Mouse (Mus musculus): ENCODE data around the gene Cd163l1. TPM values are rescaled to one million over a fixed set of nuclear protein-coding genes. Genes with fewer than 3 reads are reported as not detected.

Gene Cd163l1
- polyA plus RNA-seq, 1 experiment from 2014 or later: not detected

GRCm38 (mm10) chr7:140188391-140189328 lies 29.4 kb upstream of the Cd163l1 start:
- no peak for ATAC-seq
- 61% methylated on average over 4 of the region's 4 CpGs for WGBS
- H3K4me3 ChIP-seq (replicated peaks; ENCODE audit: low read length): no peak overlapping the region
- H3K9ac ChIP-seq (replicated peaks; ENCODE audit: low read depth, low read length): no peak overlapping the region
- H3K4me2 ChIP-seq (ENCODE audit: low read length): no peak overlapping the region
- H3K9me3 ChIP-seq (ENCODE audit: control insufficient read depth, low read length): no peaks in the 10 kb centered on the region
- no peaks in the 10 kb centered on the region for H3K27me3 ChIP-seq (replicated peaks; ENCODE audit: control insufficient read depth, insufficient read depth, low read length)
- H3K36me3 ChIP-seq (ENCODE audit: control insufficient read depth, insufficient read depth): no peaks in the 10 kb centered on the region
- H3K4me1 ChIP-seq (replicated peaks; ENCODE audit: control insufficient read depth, insufficient read depth, low read length): no peaks in the 10 kb centered on the region
- no peak overlapping the region for H3K27ac ChIP-seq (ENCODE audit: low read length)

DNA sequence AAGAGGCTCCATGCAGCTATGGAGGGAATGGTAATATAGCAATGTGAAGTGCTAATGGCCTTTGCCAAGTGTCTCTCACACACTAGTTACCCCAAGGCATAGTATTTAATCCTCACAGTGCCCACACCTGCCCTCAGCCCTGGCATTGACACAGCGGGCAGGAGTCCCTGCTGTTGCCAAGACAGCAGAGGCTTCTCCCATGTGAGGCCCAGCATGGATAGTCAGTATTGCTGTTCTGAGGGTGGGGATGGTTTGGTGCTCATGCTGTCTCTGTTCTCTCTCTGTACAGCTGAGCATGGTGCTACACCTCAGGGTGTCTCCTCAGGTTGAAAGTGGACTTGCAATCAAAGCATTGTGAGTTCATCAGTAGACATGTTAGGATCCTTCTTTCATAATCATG lies 27.6 kb upstream of the Cd163l1 start:
- ATAC-seq: no peak
- WGBS: 88% methylated on average over 1 of the region's 1 CpGs
- Histone ChIP-seq H3K4me1 (replicated peaks; ENCODE audit: control insufficient read depth, insufficient read depth, low read length) (no peaks in the 10 kb centered on the region), H3K4me2 (ENCODE audit: low read length) (no peak overlapping the region), H3K9ac (replicated peaks; ENCODE audit: low read depth, low read length) (no peak overlapping the region), H3K4me3 (replicated peaks; ENCODE audit: low read length) (no peak overlapping the region), H3K36me3 (ENCODE audit: control insufficient read depth, insufficient read depth) (no peaks in the 10 kb centered on the region), H3K27me3 (replicated peaks; ENCODE audit: control insufficient read depth, insufficient read depth, low read length) (no peaks in the 10 kb centered on the region), H3K27ac (ENCODE audit: low read length) (no peak overlapping the region), H3K9me3 (ENCODE audit: control insufficient read depth, low read length) (no peaks in the 10 kb centered on the region)

DNA sequence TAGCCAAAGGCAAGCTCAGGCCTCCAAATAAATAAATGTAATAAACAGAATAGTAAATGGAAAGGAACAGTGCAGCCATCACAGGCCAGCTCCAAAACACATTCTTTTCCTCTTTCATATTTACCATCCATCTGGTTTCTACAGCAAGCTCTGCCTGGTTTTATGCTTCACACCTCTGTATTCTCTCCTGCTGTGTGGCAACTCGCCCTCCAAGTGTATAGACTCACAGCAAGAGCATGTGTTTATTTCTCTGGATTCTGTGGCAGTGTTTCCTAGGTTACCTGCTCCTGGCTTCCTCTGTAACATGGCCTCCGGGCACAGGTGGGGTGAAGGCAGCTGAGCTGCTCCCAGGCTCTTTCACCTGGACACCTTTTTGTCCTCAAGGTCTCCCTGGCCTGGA lies 25.6 kb upstream of the Cd163l1 start:
- 57% methylated on average over 2 of the region's 2 CpGs for WGBS
- Histone ChIP-seq H3K4me1 (replicated peaks; ENCODE audit: control insufficient read depth, insufficient read depth, low read length) (no peaks in the 10 kb centered on the region), H3K27me3 (replicated peaks; ENCODE audit: control insufficient read depth, insufficient read depth, low read length) (no peaks in the 10 kb centered on the region), H3K9ac (replicated peaks; ENCODE audit: low read depth, low read length) (no peak overlapping the region), H3K27ac (ENCODE audit: low read length) (no peak overlapping the region), H3K36me3 (ENCODE audit: control insufficient read depth, insufficient read depth) (no peaks in the 10 kb centered on the region), H3K4me2 (ENCODE audit: low read length) (no peak overlapping the region), H3K4me3 (replicated peaks; ENCODE audit: low read length) (no peak overlapping the region), H3K9me3 (ENCODE audit: control insufficient read depth, low read length) (no peaks in the 10 kb centered on the region)
- no peak for ATAC-seq

- H3K4me1 ChIP-seq (replicated peaks; ENCODE audit: control insufficient read depth, insufficient read depth, low read length): no peaks in the 10 kb centered on the region
- H3K4me3 ChIP-seq (replicated peaks; ENCODE audit: low read length): no peak overlapping the region
- no peak overlapping the region for H3K4me2 ChIP-seq (ENCODE audit: low read length)
- H3K27me3 ChIP-seq (replicated peaks; ENCODE audit: control insufficient read depth, insufficient read depth, low read length): no peaks in the 10 kb centered on the region
- no peak overlapping the region for H3K27ac ChIP-seq (ENCODE audit: low read length)
- ATAC-seq: no peak
- no peaks in the 10 kb centered on the region for H3K9me3 ChIP-seq (ENCODE audit: control insufficient read depth, low read length)
- no peaks in the 10 kb centered on the region for H3K36me3 ChIP-seq (ENCODE audit: control insufficient read depth, insufficient read depth)
- no peak overlapping the region for H3K9ac ChIP-seq (replicated peaks; ENCODE audit: low read depth, low read length)
- WGBS: 87% methylated on average over 2 of the region's 2 CpGs
Measured at GRCm38 (mm10) chr7:140192851-140193250, 25.2 kb upstream of the Cd163l1 start.

DNA sequence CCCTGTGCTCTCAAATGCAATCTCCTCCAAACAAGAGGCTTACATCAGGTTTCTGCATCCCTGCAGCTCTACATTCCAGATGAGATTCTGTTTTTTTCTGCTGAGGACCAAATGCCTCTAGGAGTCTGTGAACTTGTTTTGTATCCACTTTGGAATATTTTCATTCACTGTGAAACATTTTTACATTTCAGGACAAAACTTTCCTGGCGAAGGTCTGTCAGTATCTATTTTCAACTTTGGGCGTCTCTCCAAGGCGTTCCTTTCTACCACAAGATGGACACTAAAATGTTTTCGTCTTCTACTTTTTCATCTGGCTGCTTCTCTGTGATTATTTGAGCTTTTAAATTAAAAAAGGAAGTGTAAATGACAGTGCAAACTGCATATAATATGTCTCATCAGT lies 24.0 kb upstream of the Cd163l1 start:
- Histone ChIP-seq H3K4me3 (replicated peaks; ENCODE audit: low read length) (no peak overlapping the region), H3K27ac (ENCODE audit: low read length) (no peak overlapping the region), H3K27me3 (replicated peaks; ENCODE audit: control insufficient read depth, insufficient read depth, low read length) (no peaks in the 10 kb centered on the region), H3K9ac (replicated peaks; ENCODE audit: low read depth, low read length) (no peak overlapping the region), H3K4me2 (ENCODE audit: low read length) (no peak overlapping the region), H3K9me3 (ENCODE audit: control insufficient read depth, low read length) (no peaks in the 10 kb centered on the region), H3K4me1 (replicated peaks; ENCODE audit: control insufficient read depth, insufficient read depth, low read length) (no peaks in the 10 kb centered on the region), H3K36me3 (ENCODE audit: control insufficient read depth, insufficient read depth) (no peaks in the 10 kb centered on the region)
- 90% methylated on average over 4 of the region's 4 CpGs for WGBS
- no peak for ATAC-seq

- Histone ChIP-seq H3K4me3 (replicated peaks; ENCODE audit: low read length) (no peak overlapping the region), H3K9me3 (ENCODE audit: control insufficient read depth, low read length) (no peaks in the 10 kb centered on the region), H3K4me2 (ENCODE audit: low read length) (no peak overlapping the region), H3K27ac (ENCODE audit: low read length) (no peak overlapping the region), H3K9ac (replicated peaks; ENCODE audit: low read depth, low read length) (no peak overlapping the region), H3K27me3 (replicated peaks; ENCODE audit: control insufficient read depth, insufficient read depth, low read length) (no peaks in the 10 kb centered on the region), H3K4me1 (replicated peaks; ENCODE audit: control insufficient read depth, insufficient read depth, low read length) (no peaks in the 10 kb centered on the region), H3K36me3 (ENCODE audit: control insufficient read depth, insufficient read depth) (no peaks in the 10 kb centered on the region)
- 85% methylated on average over 8 of the region's 8 CpGs for WGBS
- no peak for ATAC-seq
Measured at GRCm38 (mm10) chr7:140196002-140196401, 22.1 kb upstream of the Cd163l1 start.

DNA sequence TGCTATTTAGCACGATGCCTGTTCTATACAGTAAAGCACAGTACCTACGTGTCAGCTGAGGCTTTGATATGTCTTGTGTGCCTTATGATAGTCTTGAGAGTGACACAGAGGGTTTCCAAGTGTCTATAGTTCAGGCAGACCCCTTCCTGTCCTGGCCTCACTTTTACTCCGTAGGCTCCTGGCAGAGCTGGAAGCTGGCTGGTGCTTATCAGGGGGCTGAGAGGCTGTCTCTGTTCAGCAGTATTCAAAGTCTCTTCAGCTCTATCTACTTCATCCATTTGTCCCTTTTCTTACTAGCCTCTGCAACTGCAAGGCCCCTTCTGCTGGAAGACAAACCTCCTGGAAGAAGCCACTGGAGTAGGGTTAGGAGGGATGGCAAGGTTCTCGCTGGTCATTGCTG lies 17.0 kb upstream of the Cd163l1 start:
- WGBS: 88% methylated on average over 4 of the region's 4 CpGs

GRCm38 (mm10) chr7:140205864-140206263 lies 12.2 kb upstream of the Cd163l1 start, which contains the start of gene Olfr524:
Olfr524 (minus strand) TSS chr7:140205964.
- no peak for ATAC-seq
- H3K4me3 ChIP-seq (replicated peaks; ENCODE audit: low read length): no peak within 1 kb of the TSS

More for the DNA sequence above, 17.0 kb upstream of the Cd163l1 start:
- Histone ChIP-seq H3K9ac (replicated peaks; ENCODE audit: low read depth, low read length) (no peak overlapping the region), H3K4me3 (replicated peaks; ENCODE audit: low read length) (no peak overlapping the region), H3K4me1 (replicated peaks; ENCODE audit: control insufficient read depth, insufficient read depth, low read length) (no peaks in the 10 kb centered on the region), H3K36me3 (ENCODE audit: control insufficient read depth, insufficient read depth) (no peaks in the 10 kb centered on the region), H3K4me2 (ENCODE audit: low read length) (no peak overlapping the region), H3K27ac (ENCODE audit: low read length) (no peak overlapping the region), H3K9me3 (ENCODE audit: control insufficient read depth, low read length) (no peaks in the 10 kb centered on the region), H3K27me3 (replicated peaks; ENCODE audit: control insufficient read depth, insufficient read depth, low read length) (no peaks in the 10 kb centered on the region)
- no peak for ATAC-seq

DNA sequence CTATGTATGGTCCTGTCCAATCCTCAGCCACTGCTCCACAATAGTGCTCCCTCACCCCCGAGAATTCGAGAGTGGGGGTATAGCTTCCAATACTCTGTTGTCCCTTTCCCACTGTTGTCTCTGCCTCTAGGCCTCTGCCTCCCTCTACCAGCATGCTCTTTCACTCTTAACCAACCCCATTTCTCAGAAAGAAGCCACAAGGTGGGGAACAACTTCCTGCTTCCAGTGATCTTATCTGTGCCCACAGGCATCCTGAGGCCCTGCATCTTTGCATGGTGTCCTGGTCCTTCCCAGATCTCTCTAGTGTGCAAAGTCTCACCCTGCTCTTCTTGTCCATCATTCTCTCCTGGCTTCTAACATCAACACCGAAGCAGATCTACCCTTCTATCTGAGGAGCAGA lies 11.2 kb upstream of the Cd163l1 start:
- H3K27ac ChIP-seq (ENCODE audit: low read length): no peak overlapping the region
- no peak overlapping the region for H3K9ac ChIP-seq (replicated peaks; ENCODE audit: low read depth, low read length)
- no peaks in the 10 kb centered on the region for H3K4me1 ChIP-seq (replicated peaks; ENCODE audit: control insufficient read depth, insufficient read depth, low read length)
- H3K36me3 ChIP-seq (ENCODE audit: control insufficient read depth, insufficient read depth): no peaks in the 10 kb centered on the region
- H3K27me3 ChIP-seq (replicated peaks; ENCODE audit: control insufficient read depth, insufficient read depth, low read length): no peaks in the 10 kb centered on the region
- no peak overlapping the region for H3K4me2 ChIP-seq (ENCODE audit: low read length)
- no peaks in the 10 kb centered on the region for H3K9me3 ChIP-seq (ENCODE audit: control insufficient read depth, low read length)
- WGBS: 81% methylated on average over 3 of the region's 3 CpGs
- no peak for ATAC-seq
- no peak overlapping the region for H3K4me3 ChIP-seq (replicated peaks; ENCODE audit: low read length)

More at GRCm38 (mm10) chr7:140205864-140206263, 12.2 kb upstream of the Cd163l1 start, which contains the start of gene Olfr524:
- Histone ChIP-seq H3K9me3 (ENCODE audit: control insufficient read depth, low read length) (no peaks in the 10 kb centered on the region), H3K27me3 (replicated peaks; ENCODE audit: control insufficient read depth, insufficient read depth, low read length) (no peaks in the 10 kb centered on the region), H3K9ac (replicated peaks; ENCODE audit: low read depth, low read length) (no peak within 1 kb of the TSS), H3K27ac (ENCODE audit: low read length) (no peak within 1 kb of the TSS), H3K4me1 (replicated peaks; ENCODE audit: control insufficient read depth, insufficient read depth, low read length) (no peaks in the 10 kb centered on the region), H3K36me3 (ENCODE audit: control insufficient read depth, insufficient read depth) (no peaks in the 10 kb centered on the region), H3K4me2 (ENCODE audit: low read length) (no peak within 1 kb of the TSS)
